Mouse (Mus musculus): ENCODE results near the gene Hapln4. TPM values are rescaled to one million over a fixed set of nuclear protein-coding genes. Genes with fewer than 3 reads are reported as not detected.

Hapln4 gene
- total RNA-seq, 1 experiment = 2.2 TPM

GRCm38 (mm10) chr8:70104506-70104905 lies 21.2 kb downstream of the Hapln4 start:
- peaks cover 0 to 7% of the 10 kb centered on the region in 2 experiments; a peak in 1 of 4 replicates for H3K4me1 ChIP-seq (ENCODE audit: control insufficient read depth in 2 of 2, insufficient read depth in 2 of 2, low read length in 2 of 2, poor library complexity in 1 of 2)
- in situ Hi-C loops (cut with MboI; ENCODE audit: low sequenced_read_pairs in 2 of 2, unreplicated experiment in 2 of 2) = no loop called here
- H3K27ac ChIP-seq (ENCODE audit: insufficient read depth, low read depth, low read length, poor library complexity, severe bottlenecking) = no peak overlapping the region
- no peak overlapping the region for H3K4me3 ChIP-seq (ENCODE audit: insufficient read depth in 1 of 2, low read depth in 1 of 2, low read length in 2 of 2, poor library complexity in 1 of 2, severe bottlenecking in 1 of 2)
- DNase-seq (ENCODE audit: low read depth, low spot score) = no peak
- TF ChIP-seq MAFK (IDR thresholded peaks at IDR 0.05; ENCODE audit: insufficient read depth, low read depth, low read length) (no peak), CHD2 (IDR thresholded peaks at IDR 0.05; ENCODE audit: low read depth, low read length) (no peak), ZC3H11A (IDR thresholded peaks at IDR 0.05; ENCODE audit: borderline replicate concordance, low read depth, low read length) (no peak), ZNF384 (IDR thresholded peaks at IDR 0.05; ENCODE audit: low read depth, low read length) (no peak), HCFC1 (IDR thresholded peaks at IDR 0.05; ENCODE audit: borderline replicate concordance, insufficient read depth, low read length) (no peak)
- H3K36me3 ChIP-seq (ENCODE audit: control insufficient read depth, insufficient read depth, low read length, poor library complexity, severe bottlenecking) = no peaks in the 10 kb centered on the region
- H3K9ac ChIP-seq (ENCODE audit: insufficient read depth, low read depth, low read length, poor library complexity, severe bottlenecking) = no peak overlapping the region
- H3K9me3 ChIP-seq (ENCODE audit: control insufficient read depth, insufficient read depth, low read depth, low read length) = no peaks in the 10 kb centered on the region

GRCm38 (mm10) chr8:70104922-70105321 lies 21.7 kb downstream of the Hapln4 start:
- H3K27ac ChIP-seq (ENCODE audit: insufficient read depth, low read depth, low read length, poor library complexity, severe bottlenecking) = no peak overlapping the region
- no peaks in the 10 kb centered on the region for H3K36me3 ChIP-seq (ENCODE audit: control insufficient read depth, insufficient read depth, low read length, poor library complexity, severe bottlenecking)
- TF ChIP-seq HCFC1 (IDR thresholded peaks at IDR 0.05; ENCODE audit: borderline replicate concordance, insufficient read depth, low read length) = no peak
- TF ChIP-seq MAFK (IDR thresholded peaks at IDR 0.05; ENCODE audit: insufficient read depth, low read depth, low read length) = no peak
- TF ChIP-seq ZC3H11A (IDR thresholded peaks at IDR 0.05; ENCODE audit: borderline replicate concordance, low read depth, low read length) = no peak
- TF ChIP-seq CHD2 (IDR thresholded peaks at IDR 0.05; ENCODE audit: low read depth, low read length) = no peak
- no peak overlapping the region for H3K4me3 ChIP-seq (ENCODE audit: insufficient read depth in 1 of 2, low read depth in 1 of 2, low read length in 2 of 2, poor library complexity in 1 of 2, severe bottlenecking in 1 of 2)
- no peak for DNase-seq (ENCODE audit: low read depth, low spot score)
- no peaks in the 10 kb centered on the region for H3K9me3 ChIP-seq (ENCODE audit: control insufficient read depth, insufficient read depth, low read depth, low read length)
- H3K4me1 ChIP-seq (ENCODE audit: control insufficient read depth in 2 of 2, insufficient read depth in 2 of 2, low read length in 2 of 2, poor library complexity in 1 of 2) = peaks cover 0 to 4% of the 10 kb centered on the region in 2 experiments; a peak in 1 of 4 replicates
- in situ Hi-C loops (cut with MboI; ENCODE audit: low sequenced_read_pairs in 2 of 2, unreplicated experiment in 2 of 2) = no loop called here
- H3K9ac ChIP-seq (ENCODE audit: insufficient read depth, low read depth, low read length, poor library complexity, severe bottlenecking) = no peak overlapping the region

- in situ Hi-C loops (cut with MboI; ENCODE audit: low sequenced_read_pairs in 2 of 2, unreplicated experiment in 2 of 2) = no loop called here
- Histone ChIP-seq H3K9ac (ENCODE audit: insufficient read depth, low read depth, low read length, poor library complexity, severe bottlenecking) (no peak overlapping the region), H3K4me3 (ENCODE audit: insufficient read depth in 1 of 2, low read depth in 1 of 2, low read length in 2 of 2, poor library complexity in 1 of 2, severe bottlenecking in 1 of 2) (no peak overlapping the region), H3K4me1 (ENCODE audit: control insufficient read depth in 2 of 2, insufficient read depth in 2 of 2, low read length in 2 of 2, poor library complexity in 1 of 2) (peaks cover 0 to 2% of the 10 kb centered on the region in 2 experiments; a peak in 1 of 4 replicates), H3K36me3 (ENCODE audit: control insufficient read depth, insufficient read depth, low read length, poor library complexity, severe bottlenecking) (no peaks in the 10 kb centered on the region), H3K9me3 (ENCODE audit: control insufficient read depth, insufficient read depth, low read depth, low read length) (no peaks in the 10 kb centered on the region), H3K27ac (ENCODE audit: insufficient read depth, low read depth, low read length, poor library complexity, severe bottlenecking) (no peak overlapping the region)
- no peak for DNase-seq (ENCODE audit: low read depth, low spot score)
- TF ChIP-seq MAFK (IDR thresholded peaks at IDR 0.05; ENCODE audit: insufficient read depth, low read depth, low read length) = no peak
- no peak for TF ChIP-seq CHD2 (IDR thresholded peaks at IDR 0.05; ENCODE audit: low read depth, low read length)
- no peak for TF ChIP-seq HCFC1 (IDR thresholded peaks at IDR 0.05; ENCODE audit: borderline replicate concordance, insufficient read depth, low read length)
- no peak for TF ChIP-seq ZC3H11A (IDR thresholded peaks at IDR 0.05; ENCODE audit: borderline replicate concordance, low read depth, low read length)
- TF ChIP-seq ZNF384 (IDR thresholded peaks at IDR 0.05; ENCODE audit: low read depth, low read length) = no peak
These were observed 27.2 kb downstream of the Hapln4 start for GRCm38 (mm10) chr8:70110451-70110850.

GRCm38 (mm10) chr8:70111192-70111795 lies 28.0 kb downstream of the Hapln4 start:
- in situ Hi-C loops (cut with MboI; ENCODE audit: low sequenced_read_pairs in 2 of 2, unreplicated experiment in 2 of 2) = no loop called here
- peak overlapping the region; percentile 29 to 59; a peak in 2 of 4 replicates for H3K4me3 ChIP-seq (ENCODE audit: insufficient read depth in 1 of 2, low read depth in 1 of 2, low read length in 2 of 2, poor library complexity in 1 of 2, severe bottlenecking in 1 of 2)

More at GRCm38 (mm10) chr8:70111192-70111795, 28.0 kb downstream of the Hapln4 start:
- Histone ChIP-seq H3K4me1 (ENCODE audit: control insufficient read depth in 2 of 2, insufficient read depth in 2 of 2, low read length in 2 of 2, poor library complexity in 1 of 2) (peaks cover 0 to 2% of the 10 kb centered on the region in 2 experiments; a peak in 1 of 4 replicates), H3K9me3 (ENCODE audit: control insufficient read depth, insufficient read depth, low read depth, low read length) (no peaks in the 10 kb centered on the region), H3K9ac (ENCODE audit: insufficient read depth, low read depth, low read length, poor library complexity, severe bottlenecking) (no peak overlapping the region), H3K36me3 (ENCODE audit: control insufficient read depth, insufficient read depth, low read length, poor library complexity, severe bottlenecking) (no peaks in the 10 kb centered on the region), H3K27ac (ENCODE audit: insufficient read depth, low read depth, low read length, poor library complexity, severe bottlenecking) (no peak overlapping the region)
- DNase-seq (ENCODE audit: low read depth, low spot score) = no peak
- TF ChIP-seq MAFK (IDR thresholded peaks at IDR 0.05; ENCODE audit: insufficient read depth, low read depth, low read length) = no peak
- no peak for TF ChIP-seq CHD2 (IDR thresholded peaks at IDR 0.05; ENCODE audit: low read depth, low read length)
- no peak for TF ChIP-seq ZC3H11A (IDR thresholded peaks at IDR 0.05; ENCODE audit: borderline replicate concordance, low read depth, low read length)
- no peak for TF ChIP-seq HCFC1 (IDR thresholded peaks at IDR 0.05; ENCODE audit: borderline replicate concordance, insufficient read depth, low read length)
- TF ChIP-seq ZNF384 (IDR thresholded peaks at IDR 0.05; ENCODE audit: low read depth, low read length) = no peak

Measured in ES-E14 (cell line).